Mouse (Mus musculus): Measurements from ENCODE around the gene Cybc1.
A peak's percentile ranks its signal among the peaks of the same experiment; 100 is the strongest.

Cybc1 gene

GRCm38 (mm10) chr11:121229018-121229439 is at the start of gene Cybc1:
TSS of gene Cybc1 (minus strand) at chr11:121229322.
- DNase-seq (ENCODE audit: low spot score) = peak; percentile 45

GRCm38 (mm10) chr11:121278011-121278410 is 48.9 kb upstream of the Cybc1 start:
- no peak for DNase-seq (ENCODE audit: low spot score)

DNA sequence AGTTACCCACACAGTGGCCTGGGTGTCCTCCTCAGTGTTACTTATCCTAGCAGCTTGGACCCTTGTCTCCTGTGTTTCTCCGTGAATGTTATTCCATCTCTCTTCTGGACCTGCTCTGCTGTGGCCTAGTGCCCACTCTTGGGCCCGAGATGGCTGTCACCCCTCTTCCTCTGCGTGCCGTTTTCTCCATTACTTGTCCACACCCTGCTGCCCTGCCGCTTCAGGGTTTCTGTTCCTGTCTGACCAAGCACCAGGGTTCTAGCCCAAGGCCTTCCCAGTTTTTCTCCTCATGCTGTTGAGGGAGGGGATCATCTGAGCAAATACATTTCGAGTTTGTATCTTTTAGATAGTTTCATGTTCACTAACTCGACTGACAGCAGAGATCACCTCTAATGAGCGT is 48.4 kb upstream of the Cybc1 start:
- DNase-seq (ENCODE audit: low spot score) = no peak

DNA sequence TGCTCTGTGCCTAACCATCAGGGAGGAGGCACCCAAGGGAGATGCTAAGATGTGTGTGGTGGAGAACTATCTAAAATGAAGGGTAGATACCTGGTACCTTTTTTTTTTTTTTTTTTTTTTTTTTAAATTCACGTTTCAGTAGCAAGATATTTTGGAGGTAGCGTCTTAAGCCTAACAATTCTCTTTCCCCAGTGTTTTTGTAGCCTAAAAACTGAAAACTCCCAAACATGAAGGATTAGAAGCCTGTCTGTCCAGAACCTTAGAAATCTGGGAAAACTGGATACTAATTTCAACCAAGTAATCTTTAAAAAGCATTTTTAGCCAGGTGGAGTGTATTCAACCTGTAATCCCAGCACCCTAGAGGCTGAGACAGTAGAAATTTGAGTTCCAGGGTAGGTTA is 32.0 kb upstream of the Cybc1 start:
- DNase-seq (ENCODE audit: low spot score) = no peak

GRCm38 (mm10) chr11:121260211-121260906 is 31.2 kb upstream of the Cybc1 start:
- no peak for DNase-seq (ENCODE audit: low spot score)

DNA sequence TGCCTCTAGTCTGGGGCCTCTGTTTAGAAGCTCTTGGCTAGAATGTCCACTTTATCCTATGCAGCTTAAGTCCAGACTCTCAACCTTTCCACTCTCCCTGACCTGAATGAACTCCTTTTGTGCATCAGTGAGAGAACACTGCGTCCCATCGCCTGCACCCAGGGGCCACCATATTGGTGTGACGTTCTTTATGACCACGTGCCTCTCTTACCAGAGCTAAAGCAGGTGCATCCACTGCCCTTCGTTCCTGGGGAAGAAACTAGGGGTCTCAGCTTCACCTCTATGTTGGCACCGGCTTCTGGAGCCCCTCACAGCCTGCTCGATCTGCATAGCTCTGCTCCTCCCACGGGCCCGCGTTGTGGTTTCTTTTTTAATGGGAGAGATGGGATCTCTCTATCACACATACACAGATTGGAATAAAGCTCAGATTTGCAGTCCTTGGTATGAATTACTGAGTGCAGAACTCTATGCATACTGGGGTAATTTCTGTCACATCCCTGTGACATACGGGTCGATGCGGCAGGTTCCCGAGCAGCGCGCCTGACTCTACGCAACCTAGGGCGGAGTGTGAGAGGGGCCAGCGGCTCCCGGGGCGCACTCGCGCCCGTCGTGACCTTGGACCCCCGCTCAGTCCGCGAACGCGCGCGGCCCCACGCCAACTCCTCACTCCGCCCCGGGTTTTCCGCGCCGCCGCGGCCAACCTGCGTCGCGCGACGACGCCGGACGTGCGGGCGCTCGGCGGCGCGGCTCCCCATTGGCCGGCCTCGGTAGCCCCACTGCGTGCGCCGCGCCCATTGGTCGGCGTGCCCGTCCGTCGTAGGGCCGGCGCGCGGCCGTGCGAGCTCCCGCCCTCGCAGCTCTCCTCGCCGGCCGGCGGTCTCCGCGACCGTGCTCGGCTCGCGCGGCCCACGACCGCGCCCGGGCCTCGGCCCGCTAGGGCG is 30.3 kb upstream of the Cybc1 start, which contains the start of gene Foxk2:
Foxk2 (plus strand) TSS at position 831 of the 941 bp plus-strand sequence.
- DNase-seq (ENCODE audit: low spot score) = peak; percentile 45

DNA sequence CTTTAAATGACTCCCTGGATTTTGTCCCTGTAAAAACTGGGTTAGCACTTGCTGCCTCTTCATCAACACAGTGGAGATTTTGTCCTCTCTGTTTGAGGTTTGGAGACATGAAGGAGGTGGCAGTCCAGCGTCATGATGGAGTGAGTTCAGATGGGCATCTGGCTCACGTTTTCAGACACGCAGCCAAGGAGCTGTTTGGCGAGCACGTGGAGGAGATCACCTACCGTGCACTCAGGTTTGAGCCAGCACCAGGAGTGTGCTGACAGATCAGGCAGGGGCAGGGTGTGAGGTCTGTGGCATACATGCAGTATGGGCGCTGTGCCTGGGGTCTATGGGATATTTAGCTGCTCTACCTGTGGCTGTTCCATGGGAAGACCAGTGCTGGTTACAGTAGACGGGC is 21.1 kb upstream of the Cybc1 start:
- DNase-seq (ENCODE audit: low spot score) = no peak

- no peak for DNase-seq (ENCODE audit: low spot score)
Observed at GRCm38 (mm10) chr11:121239669-121240068, 10.5 kb upstream of the Cybc1 start.

- DNase-seq (ENCODE audit: low spot score) = no peak
Observed at GRCm38 (mm10) chr11:121237345-121238128, 8.4 kb upstream of the Cybc1 start.

DNA sequence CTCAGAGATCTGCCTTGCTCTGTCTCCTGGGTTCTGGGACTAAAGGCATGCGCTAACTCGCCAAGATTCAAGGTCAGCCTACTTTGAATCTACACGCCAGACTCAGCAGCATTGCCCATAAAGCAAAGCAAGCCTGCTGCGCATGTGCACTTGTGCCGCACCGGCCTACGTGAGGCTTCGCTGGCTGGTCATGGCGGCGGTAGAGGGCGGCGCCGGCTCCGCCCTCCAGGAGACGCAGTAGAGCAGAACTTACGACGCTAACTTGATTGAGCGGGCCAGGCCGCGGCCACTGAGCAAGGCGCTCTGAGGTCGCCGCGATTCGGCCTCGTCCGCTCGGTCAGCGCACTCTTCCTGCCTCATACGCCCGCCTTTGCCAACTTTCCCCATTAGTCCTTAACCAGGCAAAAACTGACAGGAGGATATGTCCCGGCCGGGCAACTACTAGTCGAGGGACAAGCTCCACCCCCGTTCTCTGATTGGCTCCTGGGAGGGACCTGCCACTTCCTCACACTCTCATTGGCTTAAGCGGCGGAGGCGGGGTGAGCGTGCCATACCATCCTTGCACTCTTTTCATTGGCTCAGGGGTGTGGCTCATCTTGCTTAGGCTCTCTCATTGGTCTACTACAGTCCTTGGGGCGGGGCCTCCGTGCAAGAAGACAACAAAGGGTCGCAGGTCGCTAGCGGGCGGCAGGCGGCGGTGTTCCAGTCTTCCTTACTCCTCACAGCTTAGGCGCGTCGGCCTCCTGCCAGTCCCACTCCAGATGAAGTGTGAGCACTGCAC is 7.6 kb upstream of the Cybc1 start, which contains the start of gene Narf:
Narf (plus strand) TSS at position 690 of the 781 bp plus-strand sequence.
- peak; percentile 99 for DNase-seq (ENCODE audit: low spot score)

- DNase-seq (ENCODE audit: low spot score) = no peak
Observed at GRCm38 (mm10) chr11:121235475-121236238, 6.5 kb upstream of the Cybc1 start.

GRCm38 (mm10) chr11:121232706-121233105 is 3.6 kb upstream of the Cybc1 start:
- no peak for DNase-seq (ENCODE audit: low spot score)

DNA sequence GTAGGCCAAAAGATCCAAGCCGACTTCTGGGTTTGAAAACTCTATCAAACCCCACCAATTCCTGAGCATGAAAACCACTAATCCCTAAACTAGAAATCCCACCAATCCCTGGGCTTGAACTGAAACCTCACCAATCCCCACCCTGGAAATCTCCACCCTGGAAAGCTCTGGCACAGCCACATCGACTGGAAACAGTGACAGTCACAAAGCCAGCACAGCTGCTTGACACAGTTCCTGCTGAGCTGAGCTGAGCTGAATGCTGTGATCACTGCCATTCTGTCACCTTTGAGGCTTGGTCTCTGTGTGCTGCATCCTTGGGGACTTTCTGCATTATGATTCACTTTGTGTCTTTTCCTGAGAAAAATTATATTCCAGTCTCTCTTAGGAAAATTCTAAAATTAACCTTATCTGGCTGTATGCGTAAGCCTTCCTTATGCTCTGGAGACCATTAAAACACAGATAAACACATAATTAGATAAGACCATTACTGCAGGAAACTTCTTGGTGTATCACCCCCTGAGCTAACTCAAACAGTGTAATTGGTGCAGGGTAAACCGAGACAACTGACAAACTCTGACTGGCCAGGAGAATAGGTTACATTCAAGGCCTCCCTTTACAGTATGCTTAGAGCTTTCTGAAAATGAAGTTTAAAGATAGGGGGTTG is 2.6 kb upstream of the Cybc1 start:
- no peak for DNase-seq (ENCODE audit: low spot score)

DNA sequence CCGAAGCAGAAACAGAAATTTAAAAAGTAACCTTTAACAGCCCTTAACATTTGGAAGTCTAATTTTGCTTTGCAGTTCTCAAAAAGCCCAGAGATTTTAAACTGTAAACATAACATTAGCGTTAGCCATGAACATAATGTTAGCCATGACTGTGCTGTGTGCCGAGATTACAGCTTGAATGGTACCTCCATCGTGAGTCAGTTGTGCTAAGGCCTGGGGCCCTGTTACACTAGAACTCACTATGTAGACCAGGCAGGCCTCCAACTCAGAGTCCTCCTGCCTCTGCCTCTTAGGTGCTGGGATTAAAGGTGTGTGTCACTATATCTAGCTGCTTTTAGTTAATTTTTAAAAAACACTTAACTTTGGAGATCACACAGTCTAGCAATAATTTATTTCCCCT is 2.1 kb upstream of the Cybc1 start:
- DNase-seq (ENCODE audit: low spot score) = no peak

GRCm38 (mm10) chr11:121228129-121229017 is 749 bp downstream of the Cybc1 start:
- DNase-seq (ENCODE audit: low spot score) = no peak

GRCm38 (mm10) chr11:121221321-121222010 is 7.7 kb downstream of the Cybc1 start:
- no peak for DNase-seq (ENCODE audit: low spot score)

GRCm38 (mm10) chr11:121220771-121221170 is 8.4 kb downstream of the Cybc1 start:
- DNase-seq (ENCODE audit: low spot score) = no peak

DNA sequence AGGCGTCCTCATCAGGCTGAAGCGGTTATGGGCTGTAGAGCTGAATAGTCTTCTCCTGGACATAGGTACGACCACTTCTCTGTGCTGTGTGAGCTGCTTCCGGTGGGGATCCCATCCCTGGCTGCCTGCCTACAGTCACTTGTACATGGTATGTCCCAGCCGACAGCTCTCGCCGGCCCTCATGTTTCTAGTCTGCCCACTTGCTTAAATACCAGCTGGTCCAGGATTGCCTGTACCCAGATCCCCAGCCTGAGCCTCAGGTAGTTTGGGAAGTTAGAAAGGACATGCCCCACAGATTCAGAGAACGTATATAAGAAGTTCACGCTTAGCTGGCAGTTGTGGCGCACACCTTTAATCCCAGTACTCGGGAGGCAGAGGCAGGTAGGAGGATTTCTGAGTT is 9.3 kb downstream of the Cybc1 start:
- no peak for DNase-seq (ENCODE audit: low spot score)
